Mouse (Mus musculus): ENCODE data around the gene Ndel1. TPM values are rescaled to one million over a fixed set of nuclear protein-coding genes. Genes with fewer than 3 reads are reported as not detected.

Ndel1 gene
- polyA plus RNA-seq, 1 experiment from 2014 or later: 56.3 TPM

DNA sequence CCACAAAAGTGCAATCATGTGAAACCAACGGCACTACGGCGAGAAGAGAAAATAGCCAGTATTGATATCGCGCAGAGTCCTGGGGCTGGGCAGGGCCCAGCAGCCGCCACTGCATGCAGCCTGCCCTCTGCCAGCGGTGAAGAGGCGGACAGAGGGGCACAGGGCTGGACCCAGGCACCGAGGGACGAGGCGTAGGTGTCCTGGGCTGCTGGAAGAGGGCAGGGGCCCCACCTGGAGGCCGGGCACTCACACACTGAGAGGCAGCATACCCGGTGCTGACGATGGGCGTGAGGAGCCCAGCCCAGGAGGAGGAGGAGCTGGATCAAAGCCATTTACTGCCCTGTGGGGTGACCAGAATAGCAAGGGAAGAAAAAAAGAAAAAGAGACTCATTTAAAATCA is 49.3 kb downstream of the Ndel1 start:
- Histone ChIP-seq H3K4me3 (no peak overlapping the region), H3K4me1 (replicated peaks) (0 out of 2 replicates have a peak, but pooled peaks cover 6% of the 10 kb centered on the region), H3K27ac (no peak overlapping the region), H3K27me3 (ENCODE audit: insufficient read depth, poor library complexity, severe bottlenecking) (no peaks in the 10 kb centered on the region), H3K9me3 (no peaks in the 10 kb centered on the region), H3K36me3 (peaks cover 86% of the 10 kb centered on the region)
- 92% methylated on average over 15 of the region's 15 CpGs for WGBS
- DNase-seq (ENCODE audit: low spot score): no peak

DNA sequence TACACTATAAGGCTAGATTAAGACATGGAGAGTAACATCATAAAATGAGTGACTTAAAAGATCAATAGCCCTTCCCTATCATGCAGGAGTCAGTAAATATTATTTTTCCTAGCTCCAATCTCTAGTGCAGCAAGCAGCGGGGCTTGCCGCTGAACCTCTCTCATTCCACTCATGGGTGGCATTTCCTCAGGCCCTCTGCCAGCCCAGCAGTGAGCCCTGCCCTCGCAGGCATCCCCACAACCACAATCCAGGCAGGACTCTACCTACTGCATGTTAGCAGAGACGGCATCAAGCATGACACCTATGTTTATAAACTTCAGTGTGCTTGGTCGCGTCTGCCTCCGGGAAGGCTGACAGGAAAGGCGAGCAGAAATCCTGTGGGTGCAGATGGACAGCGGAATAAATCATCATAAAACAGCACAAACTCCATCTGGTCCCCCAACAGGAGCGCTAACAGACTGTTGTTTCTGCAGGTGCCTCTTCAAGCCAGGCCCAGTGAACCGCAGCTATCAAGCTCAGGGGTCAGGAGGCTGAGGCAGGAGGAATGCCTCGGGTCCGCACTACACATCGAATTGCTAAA is 52.3 kb downstream of the Ndel1 start:
- WGBS: 94% methylated on average over 14 of the region's 14 CpGs
- Histone ChIP-seq H3K27me3 (ENCODE audit: insufficient read depth, poor library complexity, severe bottlenecking) (no peaks in the 10 kb centered on the region), H3K4me3 (no peak overlapping the region), H3K4me1 (replicated peaks) (no peaks in the 10 kb centered on the region), H3K27ac (no peak overlapping the region), H3K36me3 (peaks cover 92% of the 10 kb centered on the region), H3K9me3 (no peaks in the 10 kb centered on the region)
- no peak for DNase-seq (ENCODE audit: low spot score)

DNA sequence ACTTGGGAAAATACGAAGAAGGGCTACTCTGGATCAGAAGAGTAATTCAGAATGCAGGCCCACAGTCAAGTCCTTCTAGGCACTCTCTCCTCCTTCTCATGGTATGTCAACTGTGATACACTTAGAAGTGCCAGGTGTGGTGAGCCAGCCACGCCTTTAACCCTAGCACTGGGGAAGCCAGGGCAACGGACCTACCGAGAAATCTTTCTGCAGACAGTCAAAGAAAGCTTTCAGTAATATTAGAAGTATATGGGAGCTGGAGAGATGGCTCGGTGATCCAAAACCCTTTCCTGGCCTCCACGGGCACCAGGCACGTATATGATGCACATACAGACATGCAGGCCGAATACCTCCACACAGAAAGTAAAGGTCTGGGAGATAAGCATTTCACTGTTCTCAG is 53.2 kb downstream of the Ndel1 start:
- Histone ChIP-seq H3K27me3 (ENCODE audit: insufficient read depth, poor library complexity, severe bottlenecking) (no peaks in the 10 kb centered on the region), H3K36me3 (peaks cover 94% of the 10 kb centered on the region), H3K4me1 (replicated peaks) (no peaks in the 10 kb centered on the region), H3K4me3 (no peak overlapping the region), H3K27ac (no peak overlapping the region), H3K9me3 (no peaks in the 10 kb centered on the region)
- WGBS: 93% methylated on average over 8 of the region's 8 CpGs
- no peak for DNase-seq (ENCODE audit: low spot score)

DNA sequence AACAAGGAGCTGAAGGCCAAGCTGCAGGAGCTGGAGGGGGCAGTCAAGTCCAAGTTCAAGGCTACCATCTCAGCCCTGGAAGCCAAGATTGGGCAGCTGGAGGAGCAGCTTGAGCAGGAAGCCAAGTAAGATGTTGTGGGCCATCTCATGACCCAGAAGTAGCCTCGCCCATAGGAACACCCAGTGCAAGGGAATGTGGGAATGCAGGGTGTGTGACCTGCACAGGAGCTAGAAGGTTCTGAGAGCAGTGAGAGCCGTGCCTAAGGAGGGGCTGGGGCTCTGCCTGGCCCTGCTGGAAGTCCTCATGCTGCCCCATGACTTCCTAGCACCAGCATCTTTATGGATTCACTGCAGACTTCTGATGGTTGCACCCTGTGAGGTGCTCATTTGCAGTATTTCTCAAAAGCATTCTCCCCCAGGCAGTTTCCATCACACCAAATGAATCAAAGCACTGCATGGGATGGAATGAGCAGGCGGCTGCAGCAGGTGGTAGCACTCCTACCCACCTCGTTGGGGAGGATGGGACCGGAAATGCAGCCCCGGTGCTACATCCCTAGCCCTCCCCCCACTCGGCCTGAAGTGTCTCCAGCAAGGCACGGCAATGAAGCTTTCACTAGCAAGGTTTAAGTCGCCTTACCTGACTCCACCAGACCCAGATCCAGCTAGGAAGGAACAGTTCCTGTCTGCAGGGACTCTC is 59.6 kb downstream of the Ndel1 start:
- 90% methylated on average over 9 of the region's 9 CpGs for WGBS
- H3K27ac ChIP-seq: no peak overlapping the region
- H3K4me1 ChIP-seq (replicated peaks): no peaks in the 10 kb centered on the region
- H3K9me3 ChIP-seq: no peaks in the 10 kb centered on the region
- H3K36me3 ChIP-seq: peaks cover 98% of the 10 kb centered on the region
- H3K27me3 ChIP-seq (ENCODE audit: insufficient read depth, poor library complexity, severe bottlenecking): no peaks in the 10 kb centered on the region
- H3K4me3 ChIP-seq: no peak overlapping the region
- no peak for DNase-seq (ENCODE audit: low spot score)

DNA sequence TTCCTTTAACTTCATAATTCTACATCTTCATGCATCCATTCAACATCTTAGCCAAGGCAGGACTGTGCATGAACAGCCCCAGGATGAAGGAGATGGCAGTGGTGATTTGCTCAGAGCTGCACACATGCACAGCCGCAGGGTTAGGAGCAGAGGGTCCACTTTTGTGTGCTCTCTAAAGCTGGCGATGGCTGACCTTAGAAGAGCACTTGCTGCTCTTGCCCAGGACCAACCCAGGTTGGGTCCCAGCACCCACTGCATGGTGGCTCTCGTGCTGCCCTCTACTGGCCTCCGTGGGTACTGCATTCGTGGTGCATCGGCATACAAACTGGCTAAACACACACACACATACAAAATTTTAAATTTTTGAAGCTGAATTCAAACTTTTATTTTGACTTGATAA is 63.9 kb downstream of the Ndel1 start:
- peak; percentile 75 for DNase-seq (ENCODE audit: low spot score)
- Histone ChIP-seq H3K36me3 (peaks cover 100% of the 10 kb centered on the region), H3K4me1 (replicated peaks) (no peaks in the 10 kb centered on the region), H3K27me3 (ENCODE audit: insufficient read depth, poor library complexity, severe bottlenecking) (no peaks in the 10 kb centered on the region), H3K27ac (no peak overlapping the region), H3K4me3 (no peak overlapping the region), H3K9me3 (no peaks in the 10 kb centered on the region)
- WGBS: 42% methylated on average over 6 of the region's 6 CpGs

DNA sequence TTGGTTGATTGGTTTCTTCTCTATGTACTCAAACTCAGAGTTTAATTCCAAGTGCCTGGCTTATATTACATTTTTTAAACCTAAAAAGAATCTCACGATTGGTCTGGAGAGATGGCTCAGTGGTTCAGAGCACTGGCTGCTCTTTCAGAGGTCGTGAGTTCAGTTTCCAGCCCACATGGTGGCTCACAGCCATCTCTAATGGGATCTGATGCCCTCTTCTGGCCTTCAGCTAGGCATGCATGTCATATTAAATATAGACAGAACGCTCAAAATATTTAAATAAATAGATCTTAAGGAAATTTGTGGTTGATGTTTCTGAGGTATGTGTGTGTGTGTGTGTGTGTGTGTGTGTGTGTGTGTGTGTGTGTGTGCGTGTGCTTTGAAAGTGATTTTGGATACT is 66.5 kb downstream of the Ndel1 start:
- 76% methylated on average over 4 of the region's 4 CpGs for WGBS
- no peak for DNase-seq (ENCODE audit: low spot score)
- Histone ChIP-seq H3K4me3 (no peak overlapping the region), H3K27ac (no peak overlapping the region), H3K9me3 (no peaks in the 10 kb centered on the region), H3K27me3 (ENCODE audit: insufficient read depth, poor library complexity, severe bottlenecking) (no peaks in the 10 kb centered on the region), H3K4me1 (replicated peaks) (no peaks in the 10 kb centered on the region), H3K36me3 (peaks cover 100% of the 10 kb centered on the region)

DNA sequence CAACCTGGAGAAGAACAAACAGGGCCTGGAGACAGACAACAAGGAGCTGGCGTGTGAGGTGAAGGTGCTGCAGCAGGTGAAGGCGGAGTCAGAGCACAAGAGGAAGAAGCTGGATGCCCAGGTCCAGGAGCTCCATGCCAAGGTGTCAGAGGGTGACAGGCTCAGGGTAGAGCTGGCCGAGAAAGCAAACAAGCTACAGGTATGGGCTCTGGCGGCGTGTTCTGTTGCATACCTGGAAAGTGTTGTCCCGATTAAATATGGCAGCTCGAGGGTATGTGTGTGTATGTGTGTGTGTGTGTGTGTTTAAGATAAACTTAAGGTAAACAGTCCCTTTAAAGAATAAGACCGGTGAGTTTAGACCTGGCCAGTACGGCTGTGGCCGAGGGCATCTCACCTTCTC is 73.4 kb downstream of the Ndel1 start:
- Histone ChIP-seq H3K27ac (no peak overlapping the region), H3K9me3 (no peaks in the 10 kb centered on the region), H3K27me3 (ENCODE audit: insufficient read depth, poor library complexity, severe bottlenecking) (no peaks in the 10 kb centered on the region), H3K4me1 (replicated peaks) (no peaks in the 10 kb centered on the region), H3K4me3 (no peak overlapping the region), H3K36me3 (peaks cover 99% of the 10 kb centered on the region)
- no peak for DNase-seq (ENCODE audit: low spot score)
- 94% methylated on average over 10 of the region's 10 CpGs for WGBS

DNA sequence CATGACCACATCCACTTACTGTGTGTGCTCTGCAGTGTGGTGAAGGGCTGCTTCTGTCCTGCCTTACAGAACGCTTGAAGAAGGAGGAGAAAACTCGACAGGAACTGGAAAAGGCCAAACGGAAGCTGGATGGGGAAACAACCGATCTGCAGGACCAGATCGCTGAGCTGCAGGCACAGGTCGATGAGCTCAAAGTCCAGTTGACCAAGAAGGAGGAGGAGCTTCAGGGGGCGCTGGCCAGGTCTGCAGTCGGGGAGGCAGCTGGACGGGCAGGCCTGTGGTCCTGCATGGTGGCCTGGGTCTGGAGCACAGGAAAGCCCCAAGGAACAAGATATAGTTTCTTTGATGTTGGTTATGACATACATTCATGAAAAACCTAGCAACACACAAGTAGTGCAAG is 79.9 kb downstream of the Ndel1 start:
- WGBS: 93% methylated on average over 9 of the region's 9 CpGs
- no peaks in the 10 kb centered on the region for H3K9me3 ChIP-seq

DNA sequence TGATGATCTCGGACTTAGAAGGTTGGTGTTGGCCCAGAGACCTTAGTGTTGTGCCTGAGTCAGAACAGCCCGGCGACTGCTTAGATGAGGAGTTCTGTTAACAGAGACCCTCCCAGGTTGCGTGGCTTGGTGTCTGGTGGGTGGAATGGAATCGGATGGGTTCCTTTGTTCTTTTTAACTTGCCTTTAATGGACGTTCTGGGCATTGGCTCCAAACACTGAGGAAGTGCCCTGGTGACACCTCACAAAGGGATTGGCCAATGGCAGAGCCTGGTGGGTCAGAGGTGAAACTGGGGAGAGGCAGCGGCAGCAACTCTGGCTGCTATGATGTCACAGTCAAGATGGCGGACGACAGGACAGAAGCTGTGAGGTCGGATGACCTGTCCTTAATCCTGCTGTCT is 80.9 kb downstream of the Ndel1 start:
- Histone ChIP-seq H3K27me3 (ENCODE audit: insufficient read depth, poor library complexity, severe bottlenecking) (no peaks in the 10 kb centered on the region), H3K9me3 (no peaks in the 10 kb centered on the region), H3K36me3 (peaks cover 100% of the 10 kb centered on the region), H3K4me1 (replicated peaks) (no peaks in the 10 kb centered on the region), H3K4me3 (no peak overlapping the region), H3K27ac (no peak overlapping the region)
- DNase-seq (ENCODE audit: low spot score): no peak
- WGBS: 86% methylated on average over 10 of the region's 10 CpGs

More for the DNA sequence above, 79.9 kb downstream of the Ndel1 start:
- no peaks in the 10 kb centered on the region for H3K27me3 ChIP-seq (ENCODE audit: insufficient read depth, poor library complexity, severe bottlenecking)
- peaks cover 99% of the 10 kb centered on the region for H3K36me3 ChIP-seq
- H3K27ac ChIP-seq: no peak overlapping the region
- no peak overlapping the region for H3K4me3 ChIP-seq
- H3K4me1 ChIP-seq (replicated peaks): no peaks in the 10 kb centered on the region
- no peak for DNase-seq (ENCODE audit: low spot score)

DNA sequence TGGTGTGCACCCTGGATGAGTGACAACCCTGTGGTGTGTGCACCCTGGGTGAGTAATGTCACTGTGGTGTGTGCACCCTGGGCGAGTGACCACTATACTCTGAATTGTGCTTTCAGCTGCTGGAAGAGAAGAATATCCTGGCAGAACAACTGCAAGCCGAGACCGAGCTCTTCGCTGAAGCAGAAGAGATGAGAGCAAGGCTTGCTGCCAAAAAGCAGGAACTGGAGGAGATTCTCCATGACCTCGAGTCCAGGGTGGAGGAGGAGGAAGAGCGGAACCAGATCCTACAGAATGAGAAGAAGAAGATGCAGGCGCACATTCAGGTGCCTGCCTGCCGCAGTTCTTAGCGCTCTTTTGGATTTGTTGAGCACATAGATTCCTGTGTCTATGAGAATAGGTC is 84.4 kb downstream of the Ndel1 start:
- no peak for DNase-seq (ENCODE audit: low spot score)
- Histone ChIP-seq H3K4me3 (no peak overlapping the region), H3K9me3 (no peaks in the 10 kb centered on the region), H3K27me3 (ENCODE audit: insufficient read depth, poor library complexity, severe bottlenecking) (no peaks in the 10 kb centered on the region), H3K36me3 (peaks cover 100% of the 10 kb centered on the region), H3K27ac (no peak overlapping the region), H3K4me1 (replicated peaks) (no peaks in the 10 kb centered on the region)
- 96% methylated on average over 9 of the region's 9 CpGs for WGBS

DNA sequence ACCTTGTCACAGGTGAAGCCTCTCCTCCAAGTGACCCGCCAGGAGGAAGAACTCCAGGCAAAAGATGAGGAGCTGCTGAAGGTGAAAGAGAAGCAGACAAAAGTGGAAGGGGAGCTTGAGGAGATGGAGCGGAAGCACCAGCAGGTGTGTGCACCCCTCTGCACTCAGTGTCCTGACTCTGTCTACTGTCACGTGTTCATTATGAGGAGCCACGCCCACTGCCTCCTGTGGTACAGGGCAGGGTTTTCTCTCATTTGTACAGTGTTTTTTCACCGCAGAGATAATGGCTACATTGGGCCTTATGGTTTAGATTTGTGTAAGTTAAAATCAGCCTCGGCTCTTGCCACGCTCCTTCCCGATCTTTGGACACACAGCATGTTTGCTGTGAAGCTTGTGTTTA is 85.8 kb downstream of the Ndel1 start:
- Histone ChIP-seq H3K36me3 (peaks cover 100% of the 10 kb centered on the region), H3K9me3 (no peaks in the 10 kb centered on the region), H3K27me3 (ENCODE audit: insufficient read depth, poor library complexity, severe bottlenecking) (no peaks in the 10 kb centered on the region), H3K4me1 (replicated peaks) (no peaks in the 10 kb centered on the region), H3K27ac (no peak overlapping the region), H3K4me3 (no peak overlapping the region)
- 88% methylated on average over 8 of the region's 8 CpGs for WGBS
- DNase-seq (ENCODE audit: low spot score): no peak

DNA sequence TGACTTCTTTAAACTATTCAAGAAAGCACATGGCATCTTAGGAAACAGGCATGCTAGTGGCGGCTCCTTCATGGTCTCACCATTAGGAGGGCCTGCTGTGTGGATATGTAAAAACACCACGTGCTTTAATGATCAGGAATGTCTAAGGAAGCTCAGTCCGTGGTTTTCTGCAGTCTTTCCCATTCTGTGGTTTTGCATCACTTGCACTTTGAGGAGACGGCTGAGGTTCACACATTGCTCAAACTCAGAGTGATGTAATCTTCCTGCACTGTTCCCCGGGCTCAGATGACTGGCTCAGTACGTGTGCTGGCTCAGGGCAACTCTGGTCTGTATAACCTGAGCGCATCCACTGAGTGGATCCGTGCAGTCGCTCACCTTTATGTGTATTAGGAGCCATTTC is 89.3 kb downstream of the Ndel1 start:
- no peaks in the 10 kb centered on the region for H3K9me3 ChIP-seq
- H3K27ac ChIP-seq: no peak overlapping the region
- DNase-seq (ENCODE audit: low spot score): no peak
- peaks cover 8% of the 10 kb centered on the region; the same call in 1 of the 2 replicates for H3K4me1 ChIP-seq (replicated peaks)
- no peaks in the 10 kb centered on the region for H3K27me3 ChIP-seq (ENCODE audit: insufficient read depth, poor library complexity, severe bottlenecking)
- H3K36me3 ChIP-seq: peaks cover 100% of the 10 kb centered on the region
- 91% methylated on average over 9 of the region's 9 CpGs for WGBS
- no peak overlapping the region for H3K4me3 ChIP-seq

DNA sequence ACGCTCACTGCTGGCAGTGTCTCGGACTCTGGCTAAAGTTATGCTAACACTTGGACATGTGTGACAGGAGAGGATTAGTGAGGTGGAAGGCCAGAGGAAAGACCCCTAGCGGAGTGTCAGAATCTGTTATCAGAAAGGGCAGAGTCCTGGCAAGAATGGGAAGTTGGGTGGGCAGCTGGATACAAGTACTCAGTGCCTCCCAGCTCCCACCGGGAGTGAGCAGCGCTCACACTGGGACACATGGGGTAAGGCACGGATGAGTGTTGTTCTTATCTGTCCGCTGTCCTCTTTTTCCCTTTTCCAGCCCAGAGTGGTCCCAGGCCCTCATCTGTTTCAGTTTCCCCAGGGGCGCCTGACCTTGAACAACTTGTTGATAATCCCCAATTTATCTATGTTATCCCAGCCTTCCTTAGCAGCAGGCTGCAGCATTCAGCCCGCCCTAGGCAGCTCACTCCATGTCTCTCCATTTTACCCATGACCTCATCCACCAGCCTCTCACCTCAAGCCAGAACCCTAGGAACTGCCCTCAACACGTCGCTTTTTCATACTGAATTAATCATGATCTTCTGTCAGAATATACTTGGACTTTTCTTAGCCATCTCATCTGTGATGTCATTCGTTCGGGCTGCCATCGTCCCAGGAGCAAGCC is 91.1 kb downstream of the Ndel1 start:
- Histone ChIP-seq H3K27me3 (ENCODE audit: insufficient read depth, poor library complexity, severe bottlenecking) (no peaks in the 10 kb centered on the region), H3K4me1 (replicated peaks) (peaks cover 8% of the 10 kb centered on the region; the same call in 1 of the 2 replicates), H3K9me3 (no peaks in the 10 kb centered on the region), H3K27ac (no peak overlapping the region), H3K36me3 (peaks cover 100% of the 10 kb centered on the region), H3K4me3 (no peak overlapping the region)
- WGBS: 90% methylated on average over 14 of the region's 14 CpGs
- DNase-seq (ENCODE audit: low spot score): no peak
